Mouse (Mus musculus) gastrocnemius, postnatal 25 days (tissue): ENCODE measurements around the gene Smok2a. TPM values are rescaled to one million over a fixed set of nuclear protein-coding genes. Genes with fewer than 3 reads are reported as not detected.
"Not testable (repeated sequence)": the region's sequence is repeated elsewhere in the genome, so short reads cannot be mapped to it uniquely, and the experiment has no call there.

Source experiments
- DNase-seq: peaks from one replicate; pipeline ENCODE4 v3.0.0; 2022
- total RNA-seq, 2 experiments: library from RNA; stranded (reverse); gene quantifications; 1 replicate in 1 of 2; 2 replicates in 1 of 2; pipeline ENCODE4 v1.2.3; 2021

Gene Smok2a
- total RNA-seq, 2 experiments from 2014 or later, result not detected

DNA sequence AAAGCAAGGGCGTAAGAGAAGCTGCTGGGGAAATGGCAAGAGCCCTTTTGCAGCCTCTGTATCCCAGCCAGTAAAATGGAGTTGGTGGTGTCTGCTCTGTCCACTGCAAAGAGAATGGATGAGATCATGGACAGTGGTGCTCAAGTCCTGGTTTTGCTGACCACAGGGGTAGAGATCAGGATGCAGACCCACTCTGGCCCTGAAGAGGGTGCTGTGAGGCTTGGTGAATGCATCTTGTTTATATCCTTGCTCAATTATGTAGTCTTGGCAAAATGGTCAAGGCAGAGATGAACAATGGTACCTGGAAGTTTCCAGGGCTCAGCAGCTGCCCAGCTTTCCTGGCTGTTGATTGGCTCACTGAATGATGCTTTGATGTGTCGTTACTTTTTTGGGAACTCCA, 5.4 kb upstream of the Smok2a start:
- DNase-seq, result no peak

DNA sequence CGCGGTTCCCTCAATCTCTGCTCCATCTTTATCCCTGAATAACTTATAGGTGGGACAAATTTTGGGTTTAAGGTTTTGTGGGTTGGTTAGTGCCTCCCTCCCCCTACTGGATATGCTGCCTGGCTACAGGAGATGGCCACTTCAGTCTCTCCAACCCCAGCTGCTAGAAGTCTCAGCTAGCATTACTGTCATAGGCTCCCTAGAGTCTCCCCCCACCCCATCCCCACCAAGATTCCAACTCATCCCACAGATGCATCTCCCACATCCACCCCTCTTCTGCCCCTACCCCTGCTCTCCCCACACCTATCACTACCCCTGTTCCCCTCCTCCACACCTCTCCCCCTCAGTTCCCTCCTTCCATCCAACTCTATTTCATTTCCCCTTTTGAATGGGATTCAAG, 933 bp downstream of the Smok2a start:
- not testable (repeated sequence) for DNase-seq

DNA sequence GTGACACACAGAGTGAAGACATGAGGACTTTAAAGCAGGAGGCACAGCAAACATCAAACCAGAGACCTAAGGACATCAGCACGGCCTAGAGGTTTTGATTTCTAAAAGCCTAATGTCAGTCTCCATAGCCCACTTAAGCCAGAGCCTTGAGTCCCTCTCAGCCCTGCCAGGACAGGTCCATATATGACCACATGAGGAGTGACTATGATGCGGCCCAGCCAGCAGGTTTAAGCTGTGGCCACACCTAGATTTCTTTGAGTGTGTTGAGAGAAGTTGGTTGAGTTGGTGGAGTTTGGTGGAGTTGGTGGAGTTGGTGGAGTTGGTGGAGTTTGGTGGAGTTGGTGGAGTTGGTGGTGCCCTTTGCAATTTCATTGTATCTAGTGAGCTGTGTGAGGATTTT, 9.0 kb downstream of the Smok2a start, which contains the start of gene Smok2b:
Gene Smok2b, plus strand, starts transcription at position 301 of the 400 bp plus-strand sequence.
- DNase-seq, result not testable (repeated sequence)

DNA sequence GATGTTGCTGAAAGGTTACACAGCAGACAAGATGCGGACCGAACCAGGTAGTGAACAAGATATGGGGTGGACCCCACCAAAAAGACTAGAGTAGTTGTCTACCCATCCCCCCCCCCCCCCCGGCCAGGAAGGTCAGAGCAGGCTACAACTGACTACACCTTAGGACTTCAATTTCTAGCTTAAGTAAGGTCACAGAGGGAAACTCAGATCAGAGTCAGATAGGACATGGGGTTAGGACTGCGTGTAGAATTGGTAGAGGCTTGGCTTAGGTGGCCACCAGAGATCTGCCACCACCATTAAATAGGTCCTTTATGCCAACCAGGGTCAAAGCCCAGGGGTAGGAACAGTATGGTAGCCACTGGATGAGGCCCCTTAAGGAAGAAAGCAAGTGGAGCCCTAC, 18.5 kb downstream of the Smok2a start:
- DNase-seq, result not testable (repeated sequence)

DNA sequence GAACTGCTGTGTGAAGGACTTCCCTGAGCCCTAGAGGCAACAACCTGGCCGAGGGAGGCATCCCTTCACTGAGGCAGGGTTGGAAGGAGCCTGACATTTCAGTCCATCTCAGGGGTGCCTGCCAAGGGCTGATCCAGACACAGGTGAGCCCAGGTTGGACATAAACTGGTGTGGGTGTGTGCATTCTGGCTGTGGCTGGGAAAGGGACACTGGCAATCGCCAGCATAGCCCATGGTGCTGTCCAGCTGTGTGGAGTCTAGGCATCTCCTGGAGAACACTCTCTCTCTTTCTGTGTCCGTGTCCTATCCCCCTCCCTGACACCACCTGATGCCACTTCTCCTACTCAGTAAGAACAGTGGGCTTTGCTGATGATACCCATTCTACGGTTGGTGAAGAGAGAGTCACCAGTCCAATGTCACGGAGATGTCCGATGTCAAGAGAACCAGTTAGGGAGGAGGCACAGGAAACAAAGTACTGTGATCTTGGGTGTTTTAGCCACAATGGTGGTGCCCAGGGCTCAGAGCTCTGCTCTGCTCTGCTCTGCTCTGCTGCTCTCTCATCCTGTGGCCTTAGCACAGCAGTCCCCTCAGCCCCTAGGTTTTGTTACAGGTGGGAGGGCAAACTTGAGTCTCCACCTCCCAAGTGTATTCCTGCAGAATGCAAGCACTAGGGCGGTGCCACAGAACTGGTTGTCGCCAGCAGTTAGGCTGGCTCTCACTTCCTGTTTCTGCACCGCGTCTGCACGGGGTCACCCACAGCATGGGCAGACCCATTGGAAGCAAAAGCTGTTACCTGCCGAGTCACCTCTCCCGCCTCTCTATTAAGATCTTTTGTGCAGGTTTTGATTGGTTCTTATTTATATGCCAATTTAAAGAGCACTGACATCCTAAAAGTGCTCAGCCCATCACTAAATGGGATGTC, 20.1 kb downstream of the Smok2a start:
- not testable (repeated sequence) for DNase-seq

DNA sequence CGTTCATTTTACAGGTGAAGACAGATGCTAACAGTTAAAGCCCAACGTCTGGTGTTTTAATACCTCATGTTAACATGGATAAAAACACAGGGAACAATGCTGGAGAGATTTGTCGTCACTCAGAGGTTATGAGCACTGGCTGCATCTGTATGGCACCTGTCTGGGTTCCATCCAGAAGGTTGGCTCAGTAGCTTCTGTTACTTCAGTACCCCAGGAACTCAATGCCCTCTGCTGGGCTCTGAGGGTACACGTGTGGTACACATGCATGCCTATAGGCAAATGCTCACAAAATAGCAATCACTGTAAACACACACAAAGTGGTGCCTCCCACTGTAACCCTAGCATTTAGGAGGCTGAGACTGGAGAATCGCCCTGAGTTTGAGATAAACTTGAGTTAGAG, 33.8 kb downstream of the Smok2a start:
- DNase-seq, result not testable (repeated sequence)

Other genes starting within 250 kb of the Smok2a start
- 10 to 100 TPM; 23.3 to 24.7 TPM for gene Wtap, start 227.0 kb upstream of the Smok2a start, total RNA-seq
- gene Sod2, start 214.3 kb upstream of the Smok2a start, total RNA-seq, result 100 to 1,000 TPM; 447 to 456 TPM
- not detected for gene Gpr31b, start 168.9 kb upstream of the Smok2a start, total RNA-seq
- under 1 TPM; 0.10 to 0.32 TPM for gene Tcp10b, start 160.1 kb upstream of the Smok2a start, total RNA-seq
- not detected for gene Unc93a, start 89.4 kb upstream of the Smok2a start, total RNA-seq
- not detected for gene Smok2b, start 9.1 kb downstream of the Smok2a start, total RNA-seq
- gene Tcp10c, start 133.4 kb downstream of the Smok2a start, total RNA-seq, result not detected